ENCODE assay signal across 16 mouse cellular contexts in genomic region chr3:149370517-149371227, GRCm38 (mm10).
"Had no signal": no experiment of that assay in that cellular context is flagged by ENCODE, and none has a peak within 500 bp of the region (broad histone marks: within the 10 kb centered on the region; RNA-seq: fewer than 3 reads in every experiment).

No protein-coding gene starts in this region.

- H3K4me1 ChIP-seq: midbrain, embryonic 10.5 days; midbrain, embryonic 12.5 days; neural tube, embryonic 12.5 days; stomach, embryonic 15.5 days had no signal

- ATAC-seq: midbrain, embryonic 16.5 days had no signal

- H3K9ac ChIP-seq: lung, embryonic 14.5 days; midbrain, embryonic 12.5 days; neural tube, embryonic 12.5 days; stomach, embryonic 15.5 days had no signal

- H3K4me2 ChIP-seq: lung, embryonic 14.5 days; midbrain, embryonic 12.5 days; neural tube, embryonic 12.5 days; stomach, embryonic 15.5 days had no signal

- H3K4me3 ChIP-seq: midbrain, embryonic 10.5 days; midbrain, embryonic 12.5 days; myocyte; neural tube, embryonic 12.5 days; stomach, embryonic 15.5 days had no signal

- H3K27ac ChIP-seq: midbrain, embryonic 10.5 days; midbrain, embryonic 12.5 days; neural tube, embryonic 12.5 days; stomach, embryonic 15.5 days; stomach, postnatal 0 days had no signal

- H3K9me3 ChIP-seq: midbrain, embryonic 10.5 days; midbrain, embryonic 12.5 days; neural tube, embryonic 12.5 days; stomach, embryonic 15.5 days had no signal

- DNase-seq: lung, adult 18-20 months; lung, embryonic 14.5 days; lung, postnatal 10 days; lung, postnatal 4 days; midbrain, embryonic 14.5 days; right cerebral cortex, postnatal 14 days; thymus, adult 2 months; thymus, postnatal 25 days; thymus, postnatal 4 days had no signal

- H3K27me3 ChIP-seq: midbrain, embryonic 12.5 days; neural tube, embryonic 12.5 days; stomach, embryonic 15.5 days had no signal

- H3K36me3 ChIP-seq: midbrain, embryonic 10.5 days; midbrain, embryonic 12.5 days; neural tube, embryonic 12.5 days; stomach, embryonic 15.5 days had no signal
